Comparison of ENCODE assay signal across 8 mouse cellular contexts in genomic region chr15:81729792-81730635, GRCm38 (mm10). TPM values are rescaled to one million over a fixed set of nuclear protein-coding genes. Genes with fewer than 3 reads are reported as not detected.
A peak's percentile ranks its signal among the peaks of the same experiment; 100 is the strongest.
DNase-seq lines count a peak whose midpoint lies in the region; ATAC-seq lines count a peak whose summit lies in the region.

No protein-coding gene starts in this region.

- 4% methylated on average over 41 of the region's 41 CpGs for WGBS in hindbrain, embryonic 12.5 days

- H3K9ac ChIP-seq in hindbrain, embryonic 12.5 days, result peak overlapping the region; percentile 97

- DNase-seq in NIH3T3 (ENCODE audit: low read depth), result peak; percentile 98
- peak; percentile 98 to 99 for DNase-seq in cerebellum, postnatal 10 days
- DNase-seq in frontal cortex, postnatal 10 days (ENCODE audit: low spot score in 2 of 2), result peak; percentile 98
- peak; percentile 97 to 99 for DNase-seq in layer of hippocampus, postnatal 14 days (ENCODE audit: low spot score in 2 of 2)
- DNase-seq in lung, postnatal 14 days, result peak; percentile 97
- DNase-seq in retina, adult 2 months (ENCODE audit: low read depth, low spot score), result peak; percentile 96
- DNase-seq in thymus, postnatal 36 days, result peak; percentile 95 to 98

- peaks cover 6% of the 10 kb centered on the region; the same call in 1 of the 2 replicates for H3K36me3 ChIP-seq in hindbrain, embryonic 12.5 days

- H3K4me1 ChIP-seq in hindbrain, embryonic 12.5 days, result peaks cover 21% of the 10 kb centered on the region

- H3K27me3 ChIP-seq in hindbrain, embryonic 12.5 days, result no peaks in the 10 kb centered on the region

- H3K4me2 ChIP-seq in hindbrain, embryonic 12.5 days (replicated peaks), result peak overlapping the region; percentile 97

- peak; percentile 99 for ATAC-seq in hindbrain, embryonic 12.5 days (ENCODE audit: low FRiP score)

- H3K4me3 ChIP-seq in hindbrain, embryonic 12.5 days, result peak overlapping the region; percentile 97

- H3K9me3 ChIP-seq in hindbrain, embryonic 12.5 days (replicated peaks), result no peaks in the 10 kb centered on the region

- H3K27ac ChIP-seq in hindbrain, embryonic 12.5 days, result peak overlapping the region; percentile 82

RNA-seq across cellular contexts. Expression of gene Zc3h7b, which starts 14.8 kb away (rescaled TPM):
- 51.6 and 52.1 TPM in 2 replicates for polyA plus RNA-seq in hindbrain, embryonic 12.5 days (2016; fragmentation: Nextera tagmentation; extraction: Ambion mirVana)
- total RNA-seq in layer of hippocampus, postnatal 14 days (2021), result 100 to 1,000 TPM; 161 to 169 TPM

RNA-seq across cellular contexts. Expression of gene Rangap1, which starts 15.3 kb away (rescaled TPM):
- 131 and 134 TPM in 2 replicates for polyA plus RNA-seq in hindbrain, embryonic 12.5 days (2016; fragmentation: Nextera tagmentation; extraction: Ambion mirVana)
- 100 to 1,000 TPM; 161 to 176 TPM for total RNA-seq in layer of hippocampus, postnatal 14 days (2021)

RNA-seq across cellular contexts. Expression of gene Chadl, which starts 32.9 kb away (rescaled TPM):
- polyA plus RNA-seq in hindbrain, embryonic 12.5 days (2016; fragmentation: Nextera tagmentation; extraction: Ambion mirVana), result 8.4 and 9.0 TPM in 2 replicates
- 10 to 100 TPM; 25.6 to 27.0 TPM for total RNA-seq in layer of hippocampus, postnatal 14 days (2021)

Comparison
In these comparisons a context has a peak if more than half of its experiments do, and no peak if none do; other contexts are left out.
1. Peak in every context shown above with its lines: DNase-seq, ATAC-seq, H3K4me3 ChIP-seq and H3K27ac ChIP-seq.